Mouse (Mus musculus): ENCODE measurements around the gene Igbp1b. TPM values are rescaled to one million over a fixed set of nuclear protein-coding genes. Genes with fewer than 3 reads are reported as not detected.

Igbp1b gene
- total and polyA plus RNA-seq, 3 experiments = not detected

DNA sequence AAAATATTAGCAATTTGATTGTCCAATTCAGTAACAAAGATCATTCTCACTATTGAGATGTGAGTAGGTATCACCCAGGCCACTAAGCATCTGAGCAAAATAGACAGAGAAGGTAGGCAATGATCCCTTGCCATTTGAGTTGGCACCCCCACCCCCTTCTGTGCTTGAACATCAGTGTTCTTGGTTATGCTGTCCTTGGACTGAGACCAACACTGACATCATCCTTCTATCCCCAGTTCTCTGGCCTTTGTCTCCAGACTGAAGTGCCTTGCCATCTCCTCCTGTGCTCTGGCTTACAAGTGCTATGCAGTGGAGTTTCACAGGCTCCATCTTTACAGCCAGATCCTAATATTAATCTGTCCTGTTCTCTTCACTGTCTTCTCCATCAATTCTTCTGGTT is 37.6 kb downstream of the Igbp1b start:
- no peaks in the 10 kb centered on the region for H3K27me3 ChIP-seq (ENCODE audit: insufficient read depth, low read length)
- no peaks in the 10 kb centered on the region for H3K9me3 ChIP-seq (replicated peaks)
- no peak for DNase-seq (ENCODE audit: low spot score)

DNA sequence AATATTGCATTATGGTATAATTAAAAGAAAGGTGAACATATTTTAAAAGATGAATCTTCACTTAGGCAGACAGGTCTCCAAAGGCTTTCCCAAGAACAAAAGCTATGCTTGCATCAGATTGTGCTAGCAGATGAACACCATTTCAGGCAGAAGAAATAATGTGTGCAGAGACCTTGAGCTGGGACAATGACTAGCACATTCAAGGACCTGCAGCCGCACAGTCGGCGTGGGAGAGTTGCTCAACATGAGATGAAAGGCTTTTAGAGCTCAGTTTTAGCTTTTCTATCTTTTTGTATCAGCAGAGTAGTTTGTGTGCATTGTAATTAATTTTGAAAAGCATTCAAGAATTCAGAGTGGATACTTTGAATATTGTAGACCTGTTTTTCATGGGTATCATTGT is 39.9 kb downstream of the Igbp1b start:
- ATAC-seq (ENCODE audit: extremely low read depth, insufficient number of reproducible peaks, low FRiP score, poor library complexity, severe bottlenecking) (no peak), DNase-seq (ENCODE audit: low spot score) (no peak)
- no peak overlapping the region for H3K4me3 ChIP-seq (ENCODE audit: low read depth, low read length)
- TF ChIP-seq POLR2AphosphoS5 (IDR thresholded peaks at IDR 0.05; ENCODE audit: insufficient replicate concordance, low read depth, low read length) = no peak
- no peaks in the 10 kb centered on the region for H3K27me3 ChIP-seq (ENCODE audit: insufficient read depth, low read length)
- no peaks in the 10 kb centered on the region for H3K4me1 ChIP-seq (ENCODE audit: insufficient read depth, low read depth, low read length)
- no peaks in the 10 kb centered on the region for H3K36me3 ChIP-seq (replicated peaks)
- no peaks in the 10 kb centered on the region for H3K9me3 ChIP-seq (replicated peaks)

More for the DNA sequence above, 37.6 kb downstream of the Igbp1b start:
- Histone ChIP-seq H3K4me3 (ENCODE audit: low read depth, low read length) (no peak overlapping the region), H3K36me3 (replicated peaks) (no peaks in the 10 kb centered on the region), H3K4me1 (ENCODE audit: insufficient read depth, low read depth, low read length) (no peaks in the 10 kb centered on the region)
- no peak for TF ChIP-seq CTCF (IDR thresholded peaks at IDR 0.05; ENCODE audit: low read depth, low read length)
- TF ChIP-seq GATA2 (IDR thresholded peaks at IDR 0.05; ENCODE audit: borderline replicate concordance, low read depth, low read length) = no peak
- no peak for TF ChIP-seq TAL1 (conservative IDR thresholded peaks at IDR 0.05; ENCODE audit: low read depth, low read length)
- TF ChIP-seq GATA1 (IDR thresholded peaks at IDR 0.05; ENCODE audit: borderline replicate concordance, low read length) = no peak
- TF ChIP-seq POLR2AphosphoS5 (IDR thresholded peaks at IDR 0.05; ENCODE audit: insufficient replicate concordance, low read depth, low read length) = no peak
- no peak for ATAC-seq (ENCODE audit: extremely low read depth, insufficient number of reproducible peaks, low FRiP score, poor library complexity, severe bottlenecking)

Other genes with a start within 250 kb of the Igbp1b start
- gene Lmo3, start 76.6 kb downstream of the Igbp1b start, total RNA-seq (2014; fragmentation: Nextera tagmentation) = not detected in 2 replicates
- 0.12 and 0.44 TPM in 2 replicates for gene Lmo3, start 76.6 kb downstream of the Igbp1b start, total RNA-seq (2017)
- gene Lmo3, start 76.6 kb downstream of the Igbp1b start, polyA plus RNA-seq (2012) = not detected in 2 replicates

Measured in G1E (cell line).